Mouse (Mus musculus) neural tube, embryonic 13.5 days (tissue): ENCODE data around the gene Cbln3. TPM values are rescaled to one million over a fixed set of nuclear protein-coding genes. Genes with fewer than 3 reads are reported as not detected.
A peak's percentile ranks its signal among the peaks of the same experiment; 100 is the strongest.

Source experiments
- ATAC-seq: fragments of 200-750 bp; cut with Nextera tagmentation; 2 replicates; pipeline ENCODE4 v1.8.0; 2017; ENCODE audit warnings: low read depth, mild to moderate bottlenecking, moderate TSS enrichment, moderate library complexity
- H3K27ac ChIP-seq: fragments of 300-500 bp; sonication (generic); replicated peaks from 2 replicates; pipeline ENCODE4 v1.5.1; 2015; ENCODE audit warnings: moderate library complexity, mild to moderate bottlenecking, inconsistent platforms
- H3K27me3 ChIP-seq: fragments of 300-500 bp; sonication (generic); 2 replicates; pipeline ENCODE4 v1.6.1; 2015; ENCODE audit warnings: mild to moderate bottlenecking, inconsistent platforms
- H3K36me3 ChIP-seq: fragments of 300-500 bp; sonication (generic); 2 replicates; pipeline ENCODE4 v1.6.1; 2015; ENCODE audit warnings: mild to moderate bottlenecking, inconsistent platforms
- H3K4me1 ChIP-seq: fragments of 300-500 bp; sonication (generic); replicated peaks from 2 replicates; pipeline ENCODE4 v1.6.1; 2015; ENCODE audit warnings: inconsistent platforms
- H3K4me2 ChIP-seq: fragments of 300-500 bp; sonication (generic); 2 replicates; pipeline ENCODE4 v1.6.1; 2015; ENCODE audit warnings: inconsistent platforms, mild to moderate bottlenecking, moderate library complexity
- H3K4me3 ChIP-seq: fragments of 300-500 bp; sonication (generic); 2 replicates; pipeline ENCODE4 v1.5.1; 2015; ENCODE audit warnings: mild to moderate bottlenecking, inconsistent platforms
- H3K9ac ChIP-seq: fragments of 300-500 bp; sonication (generic); 2 replicates; pipeline ENCODE4 v1.6.1; 2015; ENCODE audit warnings: moderate library complexity, mild to moderate bottlenecking, inconsistent platforms
- H3K9me3 ChIP-seq: fragments of 300-500 bp; sonication (generic); 2 replicates; pipeline ENCODE4 v1.6.1; 2016; ENCODE audit warnings: inconsistent platforms
- WGBS: fragments of 180-500 bp; shearing (Covaris S2); methylation state at CpG from one replicate; pipeline ENCODE4 v1.1.7; 2015; 5-methylcytosine and 5-hydroxymethylcytosine counted together
- polyA plus RNA-seq: library from polyadenylated mRNA; unstranded; fragments of >200 nt; fragmentation: Nextera tagmentation; extraction: Ambion mirVana; gene quantifications from 2 replicates; pipeline ENCODE4 v1.2.1, GENCODE M21; 2015

The Cbln3 gene
- polyA plus RNA-seq, 1 experiment from 2014 or later: 0.25 TPM

DNA sequence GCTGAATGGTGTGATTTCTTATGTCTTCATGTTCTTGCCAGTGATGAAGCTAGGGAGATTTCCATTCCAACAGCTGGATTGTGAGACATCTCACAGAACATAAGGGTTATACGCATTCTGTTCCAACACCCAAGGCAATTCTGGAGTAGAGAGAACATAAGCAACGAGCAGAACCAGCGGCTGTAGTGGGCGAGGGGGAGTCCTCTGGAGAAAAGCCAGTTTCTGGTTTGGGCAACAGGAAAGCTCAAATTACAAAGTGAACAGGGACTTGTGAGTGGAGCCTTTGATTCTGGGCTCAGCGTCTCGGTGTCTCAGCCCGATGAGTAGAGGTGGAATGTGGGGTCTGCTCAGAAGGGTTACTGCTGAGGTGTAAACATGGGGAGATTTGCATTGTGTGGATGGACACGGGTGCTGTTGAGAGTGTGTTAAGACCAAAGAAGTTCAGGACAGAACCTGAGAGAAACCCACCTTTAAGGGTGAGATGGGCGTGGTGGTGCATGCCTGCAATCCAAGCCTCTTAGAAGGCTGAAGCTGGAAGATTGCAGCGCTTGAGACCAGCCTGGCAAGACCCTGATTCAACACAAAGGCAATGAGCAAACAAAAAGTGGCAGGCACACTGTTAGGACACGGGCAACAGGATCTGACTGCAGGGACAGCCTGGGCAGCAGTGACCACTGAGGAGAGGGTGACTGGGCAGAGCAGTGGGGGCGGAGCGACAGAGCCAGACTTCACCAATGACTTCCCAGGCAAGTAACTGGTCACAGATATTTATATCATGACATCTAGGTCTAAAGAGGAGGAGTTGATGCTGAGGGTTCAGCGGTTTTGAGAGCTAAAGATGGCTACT lies 6.5 kb downstream of the Cbln3 start:
- no peak for ATAC-seq
- Histone ChIP-seq H3K4me1 (peaks cover 18% of the 10 kb centered on the region), H3K27me3 (no peaks in the 10 kb centered on the region), H3K4me2 (0 out of 2 replicates have a peak overlapping the region, but pooled peaks have one; percentile 13), H3K36me3 (peaks cover 5% of the 10 kb centered on the region), H3K4me3 (no peak overlapping the region), H3K9me3 (no peaks in the 10 kb centered on the region), H3K9ac (no peak overlapping the region), H3K27ac (no peak overlapping the region)
- WGBS: 30% methylated on average over 14 of the region's 14 CpGs

DNA sequence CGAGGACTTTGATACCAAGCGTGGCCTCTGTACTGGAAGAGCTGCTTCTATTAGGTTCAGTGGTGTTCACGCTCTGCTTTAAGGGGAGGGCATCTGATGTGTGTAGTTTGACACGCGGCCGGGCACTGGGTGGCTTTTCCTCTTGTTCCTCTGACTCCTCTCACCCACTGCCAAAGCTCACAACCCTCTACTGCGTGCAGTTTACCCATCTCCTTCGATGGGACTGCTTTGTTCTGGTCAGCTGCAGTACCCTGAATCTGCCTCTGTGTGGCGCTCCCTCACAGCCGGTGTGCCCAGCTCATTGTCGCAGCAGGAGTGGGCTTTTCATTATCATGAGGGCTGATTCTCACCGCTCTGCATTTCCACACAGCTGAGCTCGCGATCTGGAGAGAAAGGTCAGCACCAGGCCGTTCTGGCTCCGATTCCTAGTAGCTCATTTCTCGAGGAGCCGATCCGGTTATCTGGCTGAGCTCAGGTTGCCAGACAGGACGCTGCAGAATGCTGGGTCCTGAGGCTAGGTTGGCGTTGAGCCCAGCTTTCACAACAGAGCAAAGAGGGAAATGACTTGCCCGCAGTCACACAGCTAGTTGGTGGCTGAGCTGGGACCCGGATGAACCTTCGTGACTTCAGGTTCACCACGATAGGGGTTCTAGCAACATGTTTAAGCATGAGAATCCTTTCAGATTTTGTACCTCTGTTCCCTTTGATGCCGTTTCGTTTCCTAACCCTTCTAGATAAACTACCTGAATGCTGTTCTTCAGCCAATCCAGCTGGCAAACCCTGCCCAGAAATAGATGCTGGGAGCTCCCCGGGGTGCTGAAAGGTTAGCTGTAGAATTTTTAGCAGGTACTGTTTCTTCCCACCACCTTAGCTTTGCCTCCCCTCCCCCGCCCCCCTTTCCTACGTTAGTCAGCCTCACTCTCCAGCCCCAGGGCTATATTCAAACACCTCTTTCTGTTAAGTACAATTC lies 10.2 kb downstream of the Cbln3 start:
- Histone ChIP-seq H3K4me3 (peak overlapping the region; percentile 10; the same call in 1 of the 2 replicates), H3K4me1 (peaks cover 18% of the 10 kb centered on the region), H3K9ac (peak overlapping the region; percentile 26; the same call in 1 of the 2 replicates), H3K36me3 (peaks cover 41% of the 10 kb centered on the region), H3K9me3 (no peaks in the 10 kb centered on the region), H3K4me2 (peak overlapping the region; percentile 29), H3K27me3 (no peaks in the 10 kb centered on the region), H3K27ac (no peak overlapping the region; the same call in 1 of the 2 replicates)
- ATAC-seq: peak; percentile 70
- WGBS: 15% methylated on average over 30 of the region's 30 CpGs

DNA sequence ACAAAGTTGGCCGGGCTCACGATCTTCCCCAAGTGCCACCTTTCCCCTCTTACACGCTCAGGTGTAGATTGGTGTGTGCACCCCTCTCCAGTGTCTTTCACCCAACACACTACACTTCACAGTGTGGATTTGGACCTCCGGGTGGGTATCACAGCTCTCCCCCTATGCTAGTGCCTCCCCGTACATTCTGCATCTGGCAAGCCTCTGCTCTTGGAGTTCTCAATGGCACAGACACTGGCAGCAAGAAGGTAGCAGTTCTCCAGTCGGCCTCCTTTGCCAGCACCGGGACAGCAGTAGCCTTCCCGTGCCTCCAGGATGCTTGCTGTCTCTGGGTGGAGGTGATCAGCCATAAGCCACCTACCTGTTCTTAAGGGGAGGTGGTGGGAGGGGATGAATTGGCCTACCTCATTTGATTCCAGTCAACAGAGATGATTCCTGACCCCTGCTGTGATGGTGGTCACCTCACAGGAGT lies 10.9 kb downstream of the Cbln3 start:
- Histone ChIP-seq H3K27me3 (no peaks in the 10 kb centered on the region), H3K9ac (peak overlapping the region; percentile 26; the same call in 1 of the 2 replicates), H3K9me3 (no peaks in the 10 kb centered on the region), H3K4me2 (peak overlapping the region; percentile 29), H3K27ac (no peak overlapping the region), H3K4me1 (peaks cover 18% of the 10 kb centered on the region), H3K36me3 (peaks cover 48% of the 10 kb centered on the region), H3K4me3 (no peak overlapping the region)
- peak; percentile 45 for ATAC-seq
- 84% methylated on average over 8 of the region's 8 CpGs for WGBS

DNA sequence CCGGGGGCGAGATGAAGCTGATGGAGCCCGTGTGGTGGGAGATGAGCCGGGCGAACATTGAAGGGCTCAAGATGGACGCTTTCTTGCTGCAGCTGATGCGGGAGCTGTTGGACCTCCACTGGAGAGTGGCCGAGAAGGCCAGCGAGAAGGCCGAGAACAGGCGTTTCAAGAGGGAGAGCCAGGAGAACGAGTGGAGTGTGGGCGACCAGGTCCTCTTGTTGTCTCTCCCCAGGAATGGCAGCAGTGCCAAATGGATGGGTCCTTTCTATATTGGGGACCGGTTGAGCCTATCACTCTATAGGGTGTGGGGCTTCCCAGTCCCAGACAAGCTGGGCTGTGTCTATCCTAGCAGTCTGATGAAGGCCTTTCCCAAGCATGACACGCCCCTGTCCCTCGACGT lies 11.6 kb downstream of the Cbln3 start:
- Histone ChIP-seq H3K27ac (no peak overlapping the region), H3K4me1 (peaks cover 14% of the 10 kb centered on the region), H3K9ac (no peak overlapping the region), H3K27me3 (no peaks in the 10 kb centered on the region), H3K36me3 (peaks cover 55% of the 10 kb centered on the region), H3K9me3 (no peaks in the 10 kb centered on the region), H3K4me3 (no peak overlapping the region), H3K4me2 (no peak overlapping the region)
- no peak for ATAC-seq
- WGBS: 94% methylated on average over 17 of the region's 17 CpGs

DNA sequence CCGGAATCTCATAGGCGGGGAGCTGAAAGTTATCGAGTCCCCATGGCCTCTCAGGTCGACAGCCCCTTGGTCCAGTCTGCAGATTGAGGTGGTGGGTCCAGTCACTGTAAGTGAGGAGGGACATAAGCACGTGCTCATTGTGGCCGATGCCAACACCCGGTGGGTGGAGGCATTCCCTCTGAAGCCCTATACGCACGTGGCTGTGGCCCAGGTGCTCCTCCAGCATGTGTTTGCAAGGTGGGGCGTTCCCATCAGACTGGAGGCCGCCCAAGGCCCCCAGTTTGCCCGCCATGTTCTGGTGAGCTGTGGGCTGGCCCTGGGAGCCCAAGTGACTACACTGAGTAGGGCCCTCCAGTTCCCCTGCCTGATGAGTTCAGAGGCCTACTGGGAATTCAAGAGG lies 12.2 kb downstream of the Cbln3 start:
- no peak overlapping the region for H3K27ac ChIP-seq
- H3K36me3 ChIP-seq: peaks cover 57% of the 10 kb centered on the region
- no peak overlapping the region for H3K9ac ChIP-seq
- ATAC-seq: no peak
- no peaks in the 10 kb centered on the region for H3K9me3 ChIP-seq
- H3K27me3 ChIP-seq: no peaks in the 10 kb centered on the region
- no peak overlapping the region for H3K4me3 ChIP-seq
- no peak overlapping the region for H3K4me2 ChIP-seq
- 94% methylated on average over 12 of the region's 12 CpGs for WGBS
- peaks cover 12% of the 10 kb centered on the region for H3K4me1 ChIP-seq

DNA sequence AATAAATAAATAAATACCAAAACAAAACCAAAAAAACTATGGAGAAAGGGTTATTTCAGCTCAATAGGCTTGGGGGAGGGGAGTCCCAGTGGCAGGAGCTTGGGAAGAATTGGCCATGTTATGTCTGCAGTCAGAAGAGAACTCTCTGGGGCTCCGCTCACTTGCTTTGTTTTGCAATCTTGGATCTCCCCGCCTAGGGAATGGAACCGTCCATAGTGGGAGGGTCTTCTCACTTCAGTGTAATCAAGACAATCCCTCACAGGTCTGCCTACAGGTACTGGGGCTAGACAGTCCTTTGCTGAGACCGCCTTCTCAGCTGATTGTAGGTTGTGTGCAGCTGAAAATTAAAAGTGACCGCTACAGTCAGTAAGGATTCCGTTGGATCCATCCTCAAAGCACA lies 14.7 kb downstream of the Cbln3 start:
- no peak overlapping the region for H3K9ac ChIP-seq
- H3K4me3 ChIP-seq: no peak overlapping the region
- WGBS: 94% methylated on average over 6 of the region's 6 CpGs
- no peak overlapping the region for H3K4me2 ChIP-seq
- no peak overlapping the region for H3K27ac ChIP-seq
- H3K4me1 ChIP-seq: peaks cover 12% of the 10 kb centered on the region
- H3K9me3 ChIP-seq: no peaks in the 10 kb centered on the region
- H3K27me3 ChIP-seq: no peaks in the 10 kb centered on the region
- H3K36me3 ChIP-seq: peaks cover 82% of the 10 kb centered on the region
- ATAC-seq: no peak

DNA sequence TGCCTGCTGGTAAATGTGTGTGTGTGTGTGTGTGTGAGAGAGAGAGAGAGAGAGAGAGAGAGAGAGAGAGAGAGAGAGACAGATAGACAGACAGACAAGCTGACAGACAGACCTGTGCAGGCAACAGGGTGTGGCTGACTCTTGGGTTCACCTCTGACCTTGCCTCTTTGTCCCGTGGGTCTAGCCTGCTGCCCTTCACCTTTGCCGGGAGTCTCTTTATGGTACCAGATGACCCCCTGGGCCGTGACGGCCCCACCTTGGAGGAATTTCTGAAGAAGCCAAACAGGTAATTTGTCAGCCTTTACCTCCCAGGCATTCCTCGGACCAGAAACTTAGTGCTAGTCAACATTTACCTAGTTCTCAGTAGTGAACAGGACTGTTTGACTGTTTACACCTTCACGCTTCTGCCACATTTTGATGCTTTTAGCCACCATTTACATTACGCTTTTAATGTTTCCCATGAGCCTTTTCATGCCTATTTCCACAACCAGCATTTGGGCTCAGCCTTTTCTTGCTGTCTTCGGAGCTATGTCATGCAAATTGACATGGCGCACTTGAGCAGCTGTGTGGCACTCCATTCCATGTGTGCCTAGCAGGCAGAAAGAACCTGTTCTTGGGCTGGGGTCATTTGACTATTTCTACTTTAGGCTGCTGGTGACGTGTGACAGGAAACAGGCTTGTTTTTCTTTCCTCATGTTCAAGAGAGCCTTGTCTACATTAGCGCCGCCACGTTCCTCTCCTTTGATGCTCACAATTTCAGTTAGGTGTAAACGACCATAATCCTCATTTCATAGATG lies 15.8 kb downstream of the Cbln3 start:
- no peak overlapping the region for H3K4me3 ChIP-seq
- H3K4me2 ChIP-seq: no peak overlapping the region
- peaks cover 8% of the 10 kb centered on the region for H3K4me1 ChIP-seq
- no peak overlapping the region for H3K27ac ChIP-seq
- H3K9me3 ChIP-seq: no peaks in the 10 kb centered on the region
- WGBS: 75% methylated on average over 14 of the region's 14 CpGs
- H3K36me3 ChIP-seq: peaks cover 86% of the 10 kb centered on the region
- H3K9ac ChIP-seq: no peak overlapping the region
- ATAC-seq: no peak
- H3K27me3 ChIP-seq: no peaks in the 10 kb centered on the region

DNA sequence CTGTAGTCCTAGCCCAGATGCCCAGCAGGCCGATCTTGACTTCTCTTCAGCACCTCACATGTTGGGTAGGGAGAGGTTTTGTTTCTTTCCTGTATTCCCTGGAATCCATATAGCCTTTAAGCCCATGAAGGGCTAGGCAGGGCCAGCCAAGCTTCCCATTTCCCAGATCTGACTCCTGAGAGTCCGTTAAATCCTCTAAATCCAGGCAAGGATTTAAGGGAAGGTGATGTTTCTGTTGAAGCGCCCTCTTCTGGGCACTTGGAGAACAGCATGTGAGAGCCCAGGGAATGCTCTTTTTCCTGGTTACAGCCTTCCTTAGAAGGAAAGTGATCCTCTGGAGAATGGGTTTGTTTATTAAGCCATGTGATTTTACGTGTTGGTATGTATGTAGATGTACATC lies 17.2 kb downstream of the Cbln3 start:
- peaks cover 9% of the 10 kb centered on the region; the same call in 1 of the 2 replicates for H3K4me1 ChIP-seq
- no peak overlapping the region for H3K9ac ChIP-seq
- H3K4me2 ChIP-seq: no peak overlapping the region
- no peaks in the 10 kb centered on the region for H3K27me3 ChIP-seq
- H3K9me3 ChIP-seq: no peaks in the 10 kb centered on the region
- no peak overlapping the region for H3K4me3 ChIP-seq
- WGBS: 32% methylated on average over 4 of the region's 4 CpGs
- no peak for ATAC-seq
- H3K27ac ChIP-seq: no peak overlapping the region
- H3K36me3 ChIP-seq: peaks cover 74% of the 10 kb centered on the region

DNA sequence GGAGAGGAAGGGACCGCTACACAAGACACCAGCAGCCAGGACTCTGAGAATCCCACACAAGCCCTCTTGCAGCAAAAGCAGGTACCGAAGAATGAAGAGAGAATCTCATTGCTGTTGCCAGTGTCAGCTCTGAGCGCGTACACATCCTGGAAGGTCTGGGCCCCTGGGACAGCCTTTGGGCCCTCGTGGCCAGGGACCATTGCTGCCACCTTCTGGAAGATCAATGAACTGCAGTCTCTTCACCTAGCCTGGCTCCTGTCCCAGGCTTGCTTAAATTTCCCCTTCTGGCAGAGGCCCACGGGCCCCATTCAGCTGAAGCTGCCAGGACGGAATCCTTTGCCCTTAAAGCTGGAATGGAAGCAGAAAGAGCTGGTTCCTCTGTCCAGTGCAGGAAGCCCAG lies 20.4 kb downstream of the Cbln3 start:
- H3K9ac ChIP-seq: no peak overlapping the region
- H3K27me3 ChIP-seq: no peaks in the 10 kb centered on the region
- no peak overlapping the region for H3K4me2 ChIP-seq
- WGBS: 26% methylated on average over 7 of the region's 7 CpGs
- peaks cover 43% of the 10 kb centered on the region for H3K36me3 ChIP-seq
- peaks cover 35% of the 10 kb centered on the region for H3K4me1 ChIP-seq
- H3K27ac ChIP-seq: no peak overlapping the region
- peak; percentile 37; the same call in 1 of the 2 replicates for ATAC-seq
- H3K4me3 ChIP-seq: no peak overlapping the region
- no peaks in the 10 kb centered on the region for H3K9me3 ChIP-seq

DNA sequence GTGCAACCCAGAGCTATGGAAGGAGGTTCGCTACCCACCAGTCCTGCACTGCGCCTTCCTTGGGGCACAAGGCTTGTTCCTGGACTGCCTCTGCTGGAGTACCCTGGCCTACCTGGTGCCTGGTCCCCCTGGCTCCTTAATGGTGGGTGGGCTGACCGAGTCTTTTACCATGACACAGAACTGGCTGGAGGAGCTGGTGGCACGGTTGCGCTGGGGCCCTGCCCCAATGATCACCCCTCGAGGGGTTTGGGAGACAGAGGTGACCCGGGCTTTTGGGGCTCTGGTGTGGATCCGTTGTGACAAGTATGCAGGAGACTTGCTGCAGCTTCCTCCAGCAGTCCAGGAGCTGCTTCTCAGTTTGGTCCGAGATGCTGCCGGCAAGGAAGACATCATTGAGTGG lies 21.2 kb downstream of the Cbln3 start:
- Histone ChIP-seq H3K36me3 (peaks cover 35% of the 10 kb centered on the region), H3K4me2 (no peak overlapping the region), H3K27me3 (no peaks in the 10 kb centered on the region), H3K4me3 (no peak overlapping the region), H3K9me3 (no peaks in the 10 kb centered on the region), H3K4me1 (peaks cover 43% of the 10 kb centered on the region), H3K27ac (no peak overlapping the region), H3K9ac (peak overlapping the region; percentile 9; the same call in 1 of the 2 replicates)
- ATAC-seq: no peak
- 95% methylated on average over 10 of the region's 10 CpGs for WGBS

DNA sequence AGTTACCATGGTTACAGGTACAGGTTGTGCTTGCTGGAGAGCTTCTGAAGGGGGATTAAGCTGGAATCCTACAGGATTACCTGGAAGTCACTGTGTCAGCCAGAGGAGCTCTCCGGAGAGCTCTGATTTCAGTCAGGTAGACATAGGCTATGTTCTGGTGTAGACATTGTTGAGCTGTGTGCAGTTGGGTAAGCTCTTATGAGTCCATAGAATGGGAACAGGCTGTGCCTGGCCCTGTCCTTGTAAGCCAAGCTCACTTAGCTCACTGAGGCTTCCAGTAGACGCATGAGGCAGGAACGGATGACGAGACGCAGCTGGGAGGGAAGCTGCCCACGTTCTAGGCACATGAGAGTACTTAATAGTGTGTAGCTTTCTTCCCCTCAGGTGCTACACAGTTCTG lies 22.0 kb downstream of the Cbln3 start:
- Histone ChIP-seq H3K9ac (no peak overlapping the region), H3K4me1 (peaks cover 51% of the 10 kb centered on the region), H3K27ac (no peak overlapping the region), H3K4me3 (no peak overlapping the region), H3K36me3 (peaks cover 30% of the 10 kb centered on the region), H3K9me3 (no peaks in the 10 kb centered on the region), H3K4me2 (no peak overlapping the region), H3K27me3 (no peaks in the 10 kb centered on the region)
- 87% methylated on average over 6 of the region's 6 CpGs for WGBS
- no peak for ATAC-seq
